Mouse (Mus musculus) MEL (cell line): Measurements from ENCODE around the gene Mpzl1. TPM values are rescaled to one million over a fixed set of nuclear protein-coding genes. Genes with fewer than 3 reads are reported as not detected.
A peak's percentile ranks its signal among the peaks of the same experiment; 100 is the strongest.

Experiments
- DNase-seq: peaks from one replicate; pipeline ENCODE4 v3.0.0; 2011; ENCODE audit warnings: low read depth, low spot score
- H3K27ac ChIP-seq: 2 replicates; pipeline ENCODE4 v1.5.1; 2012; ENCODE audit warnings: low read depth, mild to moderate bottlenecking, control low read depth, low read length, moderate library complexity; ENCODE audit not compliant: control insufficient read depth
- H3K27me3 ChIP-seq, 2 experiments: fragments of 150-350 bp in 1 of 2; sonication (generic) in 1 of 2; 2 replicates each; pipeline ENCODE4 v1.6.1; 2012; ENCODE audit warnings: low read length in 2 of 2, mild to moderate bottlenecking in 2 of 2, improper control_type of control experiment in 1 of 2, moderate library complexity in 1 of 2; ENCODE audit not compliant: insufficient read depth in 2 of 2, control insufficient read depth in 1 of 2
- H3K36me3 ChIP-seq, 2 experiments: 2 replicates each; pipeline ENCODE4 v1.6.1; 2012 to 2014; ENCODE audit warnings: low read length in 2 of 2, improper control_type of control experiment in 1 of 2, inconsistent platforms in 1 of 2, mild to moderate bottlenecking in 1 of 2; ENCODE audit not compliant: insufficient read depth in 2 of 2, control insufficient read depth in 1 of 2
- H3K4me1 ChIP-seq, 2 experiments: fragments of 150-350 bp in 1 of 2; sonication (generic) in 1 of 2; 2 replicates each; pipeline ENCODE4 v1.6.1; 2012; ENCODE audit warnings: low read length in 2 of 2, improper control_type of control experiment in 1 of 2, mild to moderate bottlenecking in 1 of 2; ENCODE audit not compliant: insufficient read depth in 2 of 2, control insufficient read depth in 1 of 2
- H3K4me3 ChIP-seq, 2 experiments: fragments of 150-350 bp in 1 of 2; sonication (generic) in 1 of 2; 2 replicates each; pipeline ENCODE4 v1.5.1; 2012; ENCODE audit warnings: low read depth in 2 of 2, low read length in 2 of 2, mild to moderate bottlenecking in 2 of 2, moderate library complexity in 2 of 2, control low read depth in 1 of 2, improper control_type of control experiment in 1 of 2; ENCODE audit not compliant: control insufficient read depth in 1 of 2, insufficient read depth in 1 of 2
- H3K79me2 ChIP-seq: 2 replicates; pipeline ENCODE4 v1.6.1; 2012; ENCODE audit warnings: mild to moderate bottlenecking, low read length, moderate library complexity; ENCODE audit not compliant: control insufficient read depth, poor library complexity, insufficient read depth
- H3K9ac ChIP-seq: 2 replicates; pipeline ENCODE4 v1.6.1; 2012; ENCODE audit warnings: low read depth, mild to moderate bottlenecking, control low read depth, low read length, moderate library complexity; ENCODE audit not compliant: control insufficient read depth, poor library complexity, severe bottlenecking
- H3K9me3 ChIP-seq: fragments of 150-350 bp; sonication (generic); replicated peaks from 2 replicates; pipeline ENCODE4 v1.6.1; 2012; ENCODE audit warnings: mild to moderate bottlenecking, low read length, improper control_type of control experiment, moderate library complexity; ENCODE audit not compliant: insufficient read depth
- BHLHE40 ChIP-seq: IDR thresholded peaks from 2 replicates; pipeline ENCODE4 v1.6.1; 2012; ENCODE audit warnings: low read depth, mild to moderate bottlenecking, inconsistent platforms, low read length, improper control_type of control experiment, borderline replicate concordance
- CHD1 ChIP-seq: IDR thresholded peaks from 2 replicates; pipeline ENCODE4 v1.6.1; 2012; ENCODE audit warnings: low read depth, mild to moderate bottlenecking, inconsistent platforms, low read length, improper control_type of control experiment
- CHD2 ChIP-seq: IDR thresholded peaks from 2 replicates; pipeline ENCODE4 v1.6.1; 2011; ENCODE audit warnings: low read length, improper control_type of control experiment
- CTCF ChIP-seq, 3 experiments: IDR thresholded peaks in 2 of 3; conservative IDR thresholded peaks in 1 of 3; 2 replicates each; pipeline ENCODE4 v1.5.1; 2011 to 2012; ENCODE audit warnings: low read length in 3 of 3, low read depth in 2 of 3, mild to moderate bottlenecking in 2 of 3, improper control_type of control experiment in 1 of 3, inconsistent platforms in 1 of 3, mixed read lengths in 1 of 3, moderate library complexity in 1 of 3; ENCODE audit not compliant: control insufficient read depth in 1 of 3, insufficient read depth in 1 of 3, poor library complexity in 1 of 3, severe bottlenecking in 1 of 3
- E2F4 ChIP-seq: IDR thresholded peaks from 2 replicates; pipeline ENCODE4 v1.6.1; 2011; ENCODE audit warnings: low read depth, low read length, improper control_type of control experiment, borderline replicate concordance
- ELF1 ChIP-seq: IDR thresholded peaks from 2 replicates; pipeline ENCODE4 v1.6.1; 2014; ENCODE audit warnings: low read depth, mild to moderate bottlenecking, inconsistent platforms, low read length, improper control_type of control experiment, moderate library complexity
- EP300 ChIP-seq, 2 experiments: IDR thresholded peaks; 2 replicates each; pipeline ENCODE4 v1.6.1; 2011; ENCODE audit warnings: improper control_type of control experiment in 2 of 2, low read length in 2 of 2, low read depth in 1 of 2, mild to moderate bottlenecking in 1 of 2
- ETS1 ChIP-seq: IDR thresholded peaks from 2 replicates; pipeline ENCODE4 v1.6.1; 2012; ENCODE audit warnings: low read depth, mild to moderate bottlenecking, inconsistent platforms, low read length, improper control_type of control experiment, moderate library complexity
- GATA1 ChIP-seq: IDR thresholded peaks from 2 replicates; pipeline ENCODE4 v1.6.1; 2011; ENCODE audit warnings: low read depth, low read length, improper control_type of control experiment
- HCFC1 ChIP-seq: IDR thresholded peaks from 2 replicates; pipeline ENCODE4 v1.6.1; 2012; ENCODE audit warnings: low read depth, mild to moderate bottlenecking, inconsistent platforms, low read length, improper control_type of control experiment, moderate library complexity
- JUND ChIP-seq: IDR thresholded peaks from 2 replicates; pipeline ENCODE4 v1.6.1; 2011; ENCODE audit warnings: low read depth, mild to moderate bottlenecking, improper control_type of control experiment, low read length
- KAT2A ChIP-seq: conservative IDR thresholded peaks from 2 replicates; pipeline ENCODE4 v1.6.1; 2012; ENCODE audit warnings: low read depth, low read length, improper control_type of control experiment, inconsistent platforms
- MAFK ChIP-seq: IDR thresholded peaks from 2 replicates; pipeline ENCODE4 v1.6.1; 2011; ENCODE audit warnings: low read depth, mild to moderate bottlenecking, low read length, improper control_type of control experiment, borderline replicate concordance
- MEF2A ChIP-seq: IDR thresholded peaks from 2 replicates; pipeline ENCODE4 v1.6.1; 2014; ENCODE audit warnings: low read depth, mild to moderate bottlenecking, inconsistent platforms, low read length, improper control_type of control experiment; ENCODE audit not compliant: poor library complexity, insufficient replicate concordance, severe bottlenecking; ENCODE audit errors: extremely low read depth
- MXI1 ChIP-seq: IDR thresholded peaks from 2 replicates; pipeline ENCODE4 v1.6.1; 2011; ENCODE audit warnings: mild to moderate bottlenecking, low read depth, low read length, improper control_type of control experiment
- MYB ChIP-seq: IDR thresholded peaks from 2 replicates; pipeline ENCODE4 v1.6.1; 2011; ENCODE audit warnings: mild to moderate bottlenecking, low read depth, low read length, improper control_type of control experiment
- MYC ChIP-seq: IDR thresholded peaks from 2 replicates; pipeline ENCODE4 v1.6.1; 2011; ENCODE audit warnings: low read depth, mild to moderate bottlenecking, low read length, improper control_type of control experiment, moderate library complexity
- NELFE ChIP-seq: IDR thresholded peaks from 2 replicates; pipeline ENCODE4 v1.6.1; 2011; ENCODE audit warnings: low read depth, low read length, improper control_type of control experiment
- NRF1 ChIP-seq: IDR thresholded peaks from 2 replicates; pipeline ENCODE4 v1.6.1; 2014; ENCODE audit warnings: low read depth, mild to moderate bottlenecking, inconsistent platforms, low read length, improper control_type of control experiment, moderate library complexity; ENCODE audit not compliant: poor library complexity, insufficient read depth, severe bottlenecking
- POLR2A ChIP-seq, 2 experiments: IDR thresholded peaks; 2 replicates each; pipeline ENCODE4 v1.6.1; 2011 to 2012; ENCODE audit warnings: low read length in 2 of 2, mild to moderate bottlenecking in 2 of 2, control low read depth in 1 of 2, improper control_type of control experiment in 1 of 2, low read depth in 1 of 2, moderate library complexity in 1 of 2; ENCODE audit not compliant: control insufficient read depth in 1 of 2, insufficient read depth in 1 of 2, poor library complexity in 1 of 2
- POLR2AphosphoS2 ChIP-seq: IDR thresholded peaks from 2 replicates; pipeline ENCODE4 v1.6.1; 2011; ENCODE audit warnings: low read length, improper control_type of control experiment
- POLR2AphosphoS5 ChIP-seq: IDR thresholded peaks from 2 replicates; pipeline ENCODE4 v1.6.1; 2012; ENCODE audit warnings: low read depth, borderline replicate concordance, mild to moderate bottlenecking, inconsistent platforms, low read length, moderate library complexity, mixed read lengths
- RAD21 ChIP-seq: IDR thresholded peaks from 2 replicates; pipeline ENCODE4 v1.6.1; 2011; ENCODE audit warnings: mild to moderate bottlenecking, low read depth, low read length, improper control_type of control experiment
- RCOR1 ChIP-seq: IDR thresholded peaks from 2 replicates; pipeline ENCODE4 v1.6.1; 2012; ENCODE audit warnings: low read depth, mild to moderate bottlenecking, inconsistent platforms, low read length, improper control_type of control experiment
- SIN3A ChIP-seq: IDR thresholded peaks from 2 replicates; pipeline ENCODE4 v1.6.1; 2012; ENCODE audit warnings: low read length, improper control_type of control experiment, inconsistent platforms
- SMC3 ChIP-seq: IDR thresholded peaks from 2 replicates; pipeline ENCODE4 v1.6.1; 2011; ENCODE audit warnings: low read depth, low read length, improper control_type of control experiment
- TAL1 ChIP-seq: IDR thresholded peaks from 2 replicates; pipeline ENCODE4 v1.6.1; 2012; ENCODE audit warnings: mild to moderate bottlenecking, inconsistent platforms, low read length, moderate library complexity, mixed read lengths
- TBP ChIP-seq: IDR thresholded peaks from 2 replicates; pipeline ENCODE4 v1.8.0; 2011; ENCODE audit warnings: low read depth, low read length, improper control_type of control experiment
- TCF12 ChIP-seq: IDR thresholded peaks from 2 replicates; pipeline ENCODE4 v1.6.1; 2014; ENCODE audit warnings: low read depth, mild to moderate bottlenecking, inconsistent platforms, low read length, improper control_type of control experiment, moderate library complexity
- UBTF ChIP-seq: IDR thresholded peaks from 2 replicates; pipeline ENCODE4 v1.6.1; 2012; ENCODE audit warnings: low read depth, mild to moderate bottlenecking, inconsistent platforms, low read length, improper control_type of control experiment, moderate library complexity, borderline replicate concordance; ENCODE audit not compliant: insufficient read depth
- USF1 ChIP-seq: IDR thresholded peaks from 2 replicates; pipeline ENCODE4 v1.6.1; 2014; ENCODE audit warnings: low read depth, mild to moderate bottlenecking, inconsistent platforms, low read length, improper control_type of control experiment, moderate library complexity
- USF2 ChIP-seq, 2 experiments: IDR thresholded peaks; 2 replicates each; pipeline ENCODE4 v1.6.1; 2011 to 2012; ENCODE audit warnings: improper control_type of control experiment in 2 of 2, low read length in 2 of 2, borderline replicate concordance in 1 of 2, inconsistent platforms in 1 of 2, low read depth in 1 of 2, mild to moderate bottlenecking in 1 of 2; ENCODE audit not compliant: insufficient read depth in 1 of 2
- ZKSCAN1 ChIP-seq: IDR thresholded peaks from 2 replicates; pipeline ENCODE4 v1.6.1; 2012; ENCODE audit warnings: low read depth, mild to moderate bottlenecking, inconsistent platforms, low read length, improper control_type of control experiment, moderate library complexity
- ZMIZ1 ChIP-seq: IDR thresholded peaks from 2 replicates; pipeline ENCODE4 v1.6.1; 2012; ENCODE audit warnings: low read depth, mild to moderate bottlenecking, inconsistent platforms, low read length, improper control_type of control experiment, moderate library complexity
- ZNF384 ChIP-seq: IDR thresholded peaks from 2 replicates; pipeline ENCODE4 v1.6.1; 2012; ENCODE audit warnings: low read depth, mild to moderate bottlenecking, inconsistent platforms, low read length, improper control_type of control experiment
- polyA plus RNA-seq, 2 experiments: library from polyadenylated mRNA; stranded (reverse) in 1 of 2; unstranded in 1 of 2; fragments of >175 nt in 1 of 2; fragments of >200 nt in 1 of 2; gene quantifications; 2 replicates each; pipeline versions ENCODE4 v1.2.1 to v1.2.4; 2012; ENCODE audit warnings: low replicate concordance in 2 of 2, low read depth in 1 of 2; ENCODE audit not compliant: insufficient read length in 2 of 2, insufficient read depth in 1 of 2, missing spikeins in 1 of 2
- total RNA-seq: library from RNA; depleted of rRNA; stranded (reverse); fragments of 300-350 nt; gene quantifications from 2 replicates; pipeline ENCODE4 v1.2.3, GENCODE M21; 2012

The Mpzl1 gene
- total and polyA plus RNA-seq, 3 experiments: 3.2 to 19.8 TPM; not detected in 1

DNA sequence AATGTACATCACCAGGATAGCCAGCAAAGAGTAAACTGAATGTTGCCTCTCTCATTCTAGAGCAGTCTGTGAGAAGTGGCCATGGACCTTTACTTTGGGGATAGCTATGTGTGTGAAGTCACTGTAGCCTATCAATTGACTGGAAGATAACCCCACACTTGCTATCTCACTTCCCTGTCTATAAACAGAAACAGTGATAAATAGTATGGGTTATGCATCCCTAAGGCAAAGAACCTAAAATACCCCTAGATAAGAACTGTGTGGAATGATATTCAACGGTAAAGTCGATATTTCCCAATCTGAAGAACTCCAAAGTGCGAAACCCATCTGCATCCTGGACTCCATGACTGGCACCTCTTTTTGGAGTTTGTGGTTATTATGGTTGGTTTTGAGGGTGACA is 53.1 kb downstream of the Mpzl1 start:
- TF ChIP-seq ZMIZ1 (no peak), MEF2A (peak; percentile 56; the same call in 1 of the 2 replicates), USF1 (no peak), MYB (no peak), UBTF (no peak), CHD1 (no peak), USF2 (IDR thresholded peaks at IDR 0.05; ENCODE audit: borderline replicate concordance in 1 of 2, insufficient read depth in 1 of 2, low read depth in 1 of 2, low read length in 2 of 2) (no peak), TBP (peak; percentile 97), MXI1 (no peak), KAT2A (no peak), NELFE (no peak), SIN3A (no peak), SMC3 (no peak), BHLHE40 (no peak), EP300 (IDR thresholded peaks at IDR 0.05; ENCODE audit: low read depth in 1 of 2, low read length in 2 of 2) (no peak), CTCF (IDR thresholded peaks at IDR 0.05 in 2 of 3, conservative IDR thresholded peaks at IDR 0.05 in 1 of 3; ENCODE audit: control insufficient read depth in 1 of 3, insufficient read depth in 1 of 3, low read depth in 2 of 3, low read length in 3 of 3, poor library complexity in 1 of 3, severe bottlenecking in 1 of 3) (no peak), MAFK (peak; percentile 60; the same call in 1 of the 2 replicates), TCF12 (no peak), POLR2AphosphoS5 (no peak), HCFC1 (no peak), RAD21 (no peak), ELF1 (no peak), E2F4 (no peak), ETS1 (no peak), GATA1 (peak; percentile 53; the same call in 1 of the 2 replicates), ZNF384 (no peak), ZKSCAN1 (no peak), CHD2 (no peak), NRF1 (no peak), JUND (no peak), RCOR1 (no peak), POLR2A (IDR thresholded peaks at IDR 0.05; ENCODE audit: control insufficient read depth in 1 of 2, insufficient read depth in 1 of 2, low read depth in 1 of 2, low read length in 2 of 2, poor library complexity in 1 of 2) (no peak), MYC (no peak), TAL1 (no peak), POLR2AphosphoS2 (no peak)
- TF ChIP-seq, all 39 proteins: peak for 4
- no peak overlapping the region for H3K9ac ChIP-seq
- H3K27ac ChIP-seq: no peak overlapping the region
- H3K4me3 ChIP-seq: peak overlapping the region in 1 of 2 experiments; percentile 25; a peak in 1 of 4 replicates
- H3K9me3 ChIP-seq: no peaks in the 10 kb centered on the region
- H3K36me3 ChIP-seq: peaks cover 0 to 2% of the 10 kb centered on the region in 2 experiments; a peak in 1 of 4 replicates
- peaks cover 0 to 14% of the 10 kb centered on the region in 2 experiments; a peak in 1 of 4 replicates for H3K4me1 ChIP-seq
- no peaks in the 10 kb centered on the region for H3K79me2 ChIP-seq
- H3K27me3 ChIP-seq: no peaks in the 10 kb centered on the region
- DNase-seq: peak; percentile 69
